Mouse (Mus musculus) heart, embryonic 12.5 days (tissue): ENCODE results near the gene Slc43a2. TPM values are rescaled to one million over a fixed set of nuclear protein-coding genes. Genes with fewer than 3 reads are reported as not detected.

Experiments used
- ATAC-seq: fragments of 200-750 bp; cut with Nextera tagmentation; 2 replicates; pipeline ENCODE4 v1.8.0; 2017; ENCODE audit warnings: moderate TSS enrichment, moderate library complexity; ENCODE audit not compliant: insufficient number of reproducible peaks, low FRiP score
- H3K27ac ChIP-seq: fragments of 300-500 bp; sonication (generic); 2 replicates; pipeline ENCODE4 v1.5.1; 2016; ENCODE audit warnings: mild to moderate bottlenecking, moderate library complexity; ENCODE audit not compliant: poor library complexity, severe bottlenecking
- H3K27me3 ChIP-seq: fragments of 300-500 bp; sonication (generic); replicated peaks from 2 replicates; pipeline ENCODE4 v1.6.1; 2016; ENCODE audit warnings: mild to moderate bottlenecking, moderate library complexity
- H3K36me3 ChIP-seq: fragments of 300-500 bp; sonication (generic); 2 replicates; pipeline ENCODE4 v1.6.1; 2016; ENCODE audit warnings: mild to moderate bottlenecking, moderate library complexity
- H3K4me1 ChIP-seq: fragments of 300-500 bp; sonication (generic); replicated peaks from 2 replicates; pipeline ENCODE4 v1.6.1; 2016; ENCODE audit warnings: mild to moderate bottlenecking
- H3K4me2 ChIP-seq: fragments of 300-500 bp; sonication (generic); 2 replicates; pipeline ENCODE4 v1.6.1; 2016; ENCODE audit warnings: mild to moderate bottlenecking, moderate library complexity
- H3K4me3 ChIP-seq: fragments of 300-500 bp; sonication (generic); 2 replicates; pipeline ENCODE4 v1.5.1; 2016; ENCODE audit warnings: mild to moderate bottlenecking
- H3K9ac ChIP-seq: fragments of 300-500 bp; sonication (generic); 2 replicates; pipeline ENCODE4 v1.6.1; 2016; ENCODE audit warnings: mild to moderate bottlenecking, moderate library complexity
- H3K9me3 ChIP-seq: fragments of 300-500 bp; sonication (generic); replicated peaks from 2 replicates; pipeline ENCODE4 v1.6.1; 2016; ENCODE audit warnings: mild to moderate bottlenecking, moderate library complexity
- WGBS: fragments of 180-500 bp; shearing (Covaris S2); methylation state at CpG from one replicate; pipeline ENCODE4 v1.1.7; 2016; 5-methylcytosine and 5-hydroxymethylcytosine counted together
- polyA plus RNA-seq: library from polyadenylated mRNA; unstranded; fragments of >200 nt; fragmentation: Nextera tagmentation; extraction: Ambion mirVana; gene quantifications from 2 replicates; pipeline ENCODE4 v1.2.1, GENCODE M21; 2016

Slc43a2 gene
- polyA plus RNA-seq, 1 experiment from 2014 or later = 4.1 TPM

DNA sequence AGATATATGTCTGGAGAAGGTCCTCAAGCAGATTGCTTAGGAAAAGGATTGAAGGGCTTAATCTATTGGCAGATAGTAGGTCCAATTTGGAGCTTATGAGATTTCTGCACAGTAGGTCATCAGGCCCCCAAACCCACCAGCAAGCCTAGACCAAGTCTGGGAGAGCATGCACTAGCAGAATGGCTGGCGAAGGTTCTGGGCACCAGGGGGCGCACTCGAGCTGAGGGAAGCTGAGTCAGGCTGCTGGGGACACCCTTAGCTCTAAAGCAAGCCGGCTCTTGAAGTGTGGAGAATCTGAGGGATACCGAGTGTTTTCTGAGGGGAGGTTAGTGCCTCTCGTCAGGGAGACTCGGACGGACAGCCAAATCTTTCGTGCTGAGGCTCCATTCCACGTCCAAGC lies 1.2 kb upstream of the Slc43a2 start:
- peak overlapping the region; percentile 69 for H3K4me3 ChIP-seq
- no peak overlapping the region for H3K27ac ChIP-seq
- peak; percentile 57 for ATAC-seq
- peak overlapping the region; percentile 83 for H3K9ac ChIP-seq
- H3K36me3 ChIP-seq = peaks cover 6% of the 10 kb centered on the region; the same call in 1 of the 2 replicates
- H3K4me2 ChIP-seq = peak overlapping the region; percentile 97
- H3K27me3 ChIP-seq = peaks cover 10% of the 10 kb centered on the region; the same call in 1 of the 2 replicates
- H3K9me3 ChIP-seq = no peaks in the 10 kb centered on the region
- under 1% methylated on average over 10 of the region's 10 CpGs for WGBS
- H3K4me1 ChIP-seq = peaks cover 22% of the 10 kb centered on the region

DNA sequence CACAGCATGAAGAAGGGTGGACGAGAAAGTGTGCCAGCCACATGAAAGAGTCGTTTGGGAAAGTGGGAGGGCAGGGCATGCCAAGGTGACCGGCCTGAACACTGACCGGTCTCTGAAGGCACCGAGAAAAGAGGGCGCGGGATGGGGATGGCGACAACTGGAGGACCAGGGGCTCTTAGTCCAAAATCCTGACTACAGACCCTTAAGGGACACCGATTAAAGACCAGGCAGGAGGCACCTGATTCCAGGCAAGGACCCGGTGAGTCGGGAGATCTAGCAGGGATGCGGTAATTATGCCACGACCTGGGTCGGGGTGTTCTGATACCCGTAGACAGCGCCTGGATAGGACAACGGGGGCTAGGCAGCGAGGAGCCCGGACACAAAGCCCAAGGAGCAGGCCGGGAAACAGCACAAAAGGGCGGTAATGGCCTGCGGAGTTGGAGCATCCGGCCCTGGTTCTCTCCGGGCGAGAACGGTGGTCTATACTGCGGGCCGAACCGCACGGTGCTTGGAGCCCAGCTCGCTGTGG lies 585 bp upstream of the Slc43a2 start:
- Histone ChIP-seq H3K27me3 (peaks cover 10% of the 10 kb centered on the region; the same call in 1 of the 2 replicates), H3K27ac (peak overlapping the region; percentile 72), H3K9ac (peak overlapping the region; percentile 83), H3K36me3 (peaks cover 6% of the 10 kb centered on the region; the same call in 1 of the 2 replicates), H3K4me2 (peak overlapping the region; percentile 97), H3K4me3 (peak overlapping the region; percentile 69), H3K9me3 (no peaks in the 10 kb centered on the region), H3K4me1 (peaks cover 26% of the 10 kb centered on the region)
- ATAC-seq = peak; percentile 19
- 0% methylated on average over 31 of the region's 31 CpGs for WGBS

DNA sequence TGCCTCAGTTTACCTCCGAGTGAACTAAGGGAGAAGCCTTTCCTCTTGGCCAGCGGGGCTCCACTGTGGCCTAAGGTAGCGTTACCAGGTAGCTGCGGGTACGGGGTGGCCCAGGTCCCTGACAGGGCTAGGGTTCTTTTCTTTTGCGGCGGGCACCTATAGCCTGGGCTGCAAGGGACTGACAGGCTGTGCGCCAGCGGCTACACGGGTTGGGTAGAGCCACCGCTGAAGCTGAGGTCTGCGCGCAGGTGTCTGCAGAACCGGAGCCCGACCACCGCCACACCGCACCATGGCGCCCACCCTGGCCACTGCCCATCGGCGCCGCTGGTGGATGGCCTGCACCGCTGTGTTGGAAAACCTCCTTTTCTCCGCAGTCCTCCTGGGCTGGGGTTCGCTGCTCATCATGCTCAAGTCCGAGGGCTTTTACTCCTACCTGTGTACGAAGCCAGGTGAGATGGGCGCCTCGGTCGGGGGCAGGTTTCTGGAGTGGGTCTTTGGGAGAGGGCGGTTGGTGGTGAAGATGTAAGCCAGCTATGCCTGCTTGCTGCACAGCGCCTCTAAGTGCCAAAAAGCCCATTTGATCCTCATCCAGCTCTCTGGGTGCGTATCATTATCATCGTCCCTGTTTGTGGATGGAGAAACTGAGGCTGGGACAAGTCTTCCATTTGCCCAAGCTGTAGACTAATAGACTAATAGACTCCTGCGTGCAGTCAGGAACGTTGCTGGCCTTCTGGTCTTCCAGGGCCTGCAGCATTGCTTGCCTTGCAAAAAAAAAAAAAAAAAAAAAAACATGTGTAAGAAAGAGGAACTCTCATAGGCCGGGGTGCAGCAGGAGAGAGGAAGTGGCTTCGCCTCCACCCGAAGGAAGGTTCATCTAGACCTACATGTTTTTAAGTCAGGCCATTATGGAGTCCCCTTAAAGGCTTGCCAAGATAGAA lies 1.1 kb downstream of the Slc43a2 start:
- H3K9me3 ChIP-seq = no peaks in the 10 kb centered on the region
- 14% methylated on average over 38 of the region's 38 CpGs for WGBS
- H3K4me3 ChIP-seq = peak overlapping the region; percentile 69
- H3K4me2 ChIP-seq = peak overlapping the region; percentile 97
- H3K27me3 ChIP-seq = peaks cover 15% of the 10 kb centered on the region; the same call in 1 of the 2 replicates
- H3K36me3 ChIP-seq = no peaks in the 10 kb centered on the region
- no peak for ATAC-seq
- peak overlapping the region; percentile 77 for H3K9ac ChIP-seq
- peaks cover 34% of the 10 kb centered on the region for H3K4me1 ChIP-seq
- H3K27ac ChIP-seq = no peak overlapping the region

GRCm38 (mm10) chr11:75533314-75534015 lies 2.0 kb downstream of the Slc43a2 start:
- peaks cover 43% of the 10 kb centered on the region for H3K4me1 ChIP-seq
- H3K4me3 ChIP-seq = peak overlapping the region; percentile 7; the same call in 1 of the 2 replicates
- 68% methylated on average over 6 of the region's 6 CpGs for WGBS
- H3K4me2 ChIP-seq = peak overlapping the region; percentile 97
- no peak for ATAC-seq
- H3K9ac ChIP-seq = no peak overlapping the region
- H3K27ac ChIP-seq = no peak overlapping the region
- H3K36me3 ChIP-seq = no peaks in the 10 kb centered on the region
- no peaks in the 10 kb centered on the region for H3K9me3 ChIP-seq
- peaks cover 15% of the 10 kb centered on the region; the same call in 1 of the 2 replicates for H3K27me3 ChIP-seq

DNA sequence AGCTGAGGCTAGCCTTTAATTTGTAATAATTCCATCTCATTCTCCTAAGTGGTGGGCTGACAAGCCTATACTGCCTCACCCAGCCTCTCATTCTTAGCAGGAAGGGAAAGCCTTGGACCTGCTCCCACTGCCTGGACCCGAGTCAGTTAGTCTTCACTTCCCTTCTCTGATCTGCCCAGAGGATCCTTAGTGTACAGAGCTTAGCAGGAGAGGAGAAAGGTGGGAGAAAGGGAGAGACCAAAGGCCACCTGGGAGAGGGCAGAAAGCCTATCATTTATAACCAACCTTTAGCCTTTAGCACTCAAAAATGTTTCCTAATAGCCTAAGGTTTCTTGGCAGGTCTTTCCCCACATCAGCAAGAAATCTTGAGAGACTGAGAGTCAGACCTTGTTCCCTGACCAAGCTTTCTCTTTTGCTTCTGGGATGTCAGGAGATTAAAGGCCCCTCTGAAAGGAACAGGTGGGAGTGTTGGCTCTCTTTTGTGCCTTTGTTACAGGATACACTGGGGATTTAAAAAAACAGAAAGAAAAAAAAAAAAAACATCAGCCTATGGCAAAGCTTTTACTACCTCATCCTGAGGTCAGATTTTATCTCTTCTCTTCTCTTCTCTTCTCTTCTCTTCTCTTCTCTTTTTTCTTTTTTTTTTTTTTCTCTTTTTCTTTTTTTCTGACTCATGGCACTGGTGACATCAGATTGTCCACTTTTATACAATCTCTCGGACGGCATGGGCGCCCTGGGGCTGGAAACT lies 3.0 kb downstream of the Slc43a2 start:
- no peak for ATAC-seq
- Histone ChIP-seq H3K36me3 (no peaks in the 10 kb centered on the region), H3K27ac (no peak overlapping the region), H3K4me2 (peak overlapping the region; percentile 22), H3K9ac (no peak overlapping the region), H3K9me3 (no peaks in the 10 kb centered on the region), H3K4me1 (peaks cover 47% of the 10 kb centered on the region), H3K27me3 (peaks cover 14% of the 10 kb centered on the region; the same call in 1 of the 2 replicates), H3K4me3 (no peak overlapping the region)
- WGBS = 43% methylated on average over 4 of the region's 4 CpGs

GRCm38 (mm10) chr11:75535106-75535795 lies 3.8 kb downstream of the Slc43a2 start:
- no peak for ATAC-seq
- Histone ChIP-seq H3K4me2 (peak overlapping the region; percentile 22), H3K36me3 (no peaks in the 10 kb centered on the region), H3K9ac (no peak overlapping the region), H3K27ac (no peak overlapping the region), H3K4me1 (peaks cover 48% of the 10 kb centered on the region), H3K9me3 (no peaks in the 10 kb centered on the region), H3K4me3 (no peak overlapping the region), H3K27me3 (peaks cover 11% of the 10 kb centered on the region; the same call in 1 of the 2 replicates)
- 25% methylated on average over 13 of the region's 13 CpGs for WGBS

- no peak for ATAC-seq
- no peak overlapping the region for H3K4me2 ChIP-seq
- no peak overlapping the region for H3K9ac ChIP-seq
- no peaks in the 10 kb centered on the region for H3K9me3 ChIP-seq
- H3K27me3 ChIP-seq = peaks cover 11% of the 10 kb centered on the region; the same call in 1 of the 2 replicates
- 84% methylated on average over 12 of the region's 12 CpGs for WGBS
- peaks cover 59% of the 10 kb centered on the region for H3K4me1 ChIP-seq
- no peaks in the 10 kb centered on the region for H3K36me3 ChIP-seq
- no peak overlapping the region for H3K27ac ChIP-seq
- no peak overlapping the region for H3K4me3 ChIP-seq
Observed at GRCm38 (mm10) chr11:75536255-75537024, 4.9 kb downstream of the Slc43a2 start.

DNA sequence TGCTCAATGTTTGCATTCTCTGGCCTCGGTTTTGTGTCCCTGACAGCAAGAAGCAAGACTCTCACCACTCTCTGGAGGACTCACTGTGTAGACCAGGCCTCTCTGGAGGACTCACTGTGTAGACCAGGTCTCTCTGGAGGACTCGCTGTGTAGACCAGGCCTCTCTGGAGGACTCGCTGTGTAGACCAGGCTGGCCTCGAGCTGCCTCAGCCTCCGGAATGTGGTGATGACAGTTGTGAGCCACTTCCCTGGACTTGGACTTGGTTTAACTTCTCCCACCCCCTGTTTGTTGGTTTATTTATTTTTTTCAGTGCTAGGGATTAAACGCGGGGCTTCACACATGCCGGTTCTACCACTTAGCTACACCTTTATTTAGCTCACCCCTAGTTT lies 5.5 kb downstream of the Slc43a2 start:
- Histone ChIP-seq H3K27me3 (peaks cover 11% of the 10 kb centered on the region; the same call in 1 of the 2 replicates), H3K27ac (no peak overlapping the region), H3K4me3 (no peak overlapping the region), H3K4me1 (peaks cover 61% of the 10 kb centered on the region), H3K4me2 (no peak overlapping the region), H3K9me3 (no peaks in the 10 kb centered on the region), H3K36me3 (no peaks in the 10 kb centered on the region), H3K9ac (no peak overlapping the region)
- ATAC-seq = no peak
- WGBS = 75% methylated on average over 8 of the region's 8 CpGs

DNA sequence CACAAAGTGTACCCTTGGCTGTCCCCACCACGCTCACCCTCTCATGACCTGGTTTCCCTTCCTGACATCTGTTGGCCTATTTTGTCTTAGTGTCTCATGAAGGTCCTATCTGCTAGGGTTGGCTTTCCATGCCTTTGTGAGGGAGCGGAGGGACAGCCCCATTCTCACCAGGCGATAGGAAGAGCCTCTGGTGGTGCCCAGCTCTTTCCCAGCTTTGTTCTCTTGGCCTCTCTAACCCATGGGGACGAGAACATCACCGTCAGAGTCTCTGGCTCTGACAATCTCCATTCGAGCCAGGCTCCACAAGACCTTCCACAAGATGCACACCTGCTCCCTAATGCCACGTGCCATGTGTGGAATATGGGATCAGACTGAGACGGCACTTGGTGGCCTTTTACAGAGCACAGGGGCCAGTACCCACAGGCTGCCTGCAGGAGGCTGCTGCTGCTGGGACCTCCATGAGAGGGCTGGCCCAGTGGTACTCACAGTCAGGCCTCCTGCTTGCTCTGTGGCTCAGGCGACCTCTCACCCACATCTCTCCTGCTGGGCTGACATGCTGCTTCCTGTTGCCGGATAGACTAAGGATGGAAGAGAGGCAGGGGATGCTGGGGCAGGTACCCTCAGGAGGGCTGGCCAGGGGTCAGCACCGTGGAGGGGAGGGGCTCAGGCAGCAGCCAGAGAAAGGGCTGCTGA lies 6.1 kb downstream of the Slc43a2 start:
- Histone ChIP-seq H3K9ac (no peak overlapping the region), H3K4me2 (no peak overlapping the region), H3K27me3 (peaks cover 11% of the 10 kb centered on the region; the same call in 1 of the 2 replicates), H3K4me1 (peaks cover 56% of the 10 kb centered on the region), H3K4me3 (no peak overlapping the region), H3K9me3 (no peaks in the 10 kb centered on the region), H3K27ac (no peak overlapping the region), H3K36me3 (no peaks in the 10 kb centered on the region)
- ATAC-seq = peak; percentile 25; the same call in 1 of the 2 replicates
- WGBS = 46% methylated on average over 11 of the region's 11 CpGs
